Mouse (Mus musculus): Measurements from ENCODE around the gene Trp53i13. TPM values are rescaled to one million over a fixed set of nuclear protein-coding genes. Genes with fewer than 3 reads are reported as not detected.

Trp53i13 gene
- polyA plus RNA-seq, 1 experiment, result not detected

GRCm38 (mm10) chr11:77494782-77495181 is 21.0 kb downstream of the Trp53i13 start:
- Histone ChIP-seq H3K4me1 (ENCODE audit: control insufficient read depth, insufficient read depth, low read length) (peaks cover 52% of the 10 kb centered on the region), H3K4me3 (ENCODE audit: insufficient read depth, low read depth, low read length) (no peak overlapping the region), H3K27ac (ENCODE audit: insufficient read depth, low read depth, low read length) (no peak overlapping the region)
- TF ChIP-seq CTCF (IDR thresholded peaks at IDR 0.05; ENCODE audit: insufficient read depth, low read depth, low read length), result no peak
- TF ChIP-seq POLR2A (IDR thresholded peaks at IDR 0.05; ENCODE audit: insufficient read depth, low read depth, low read length), result no peak
- 70% methylated on average over 6 of the region's 6 CpGs for WGBS

GRCm38 (mm10) chr11:77494344-77494676 is 21.5 kb downstream of the Trp53i13 start:
- WGBS, result 17% methylated on average over 4 of the region's 4 CpGs
- peaks cover 52% of the 10 kb centered on the region for H3K4me1 ChIP-seq (ENCODE audit: control insufficient read depth, insufficient read depth, low read length)
- H3K27ac ChIP-seq (ENCODE audit: insufficient read depth, low read depth, low read length), result peak overlapping the region; percentile 27; the same call in 1 of the 2 replicates
- TF ChIP-seq CTCF (IDR thresholded peaks at IDR 0.05; ENCODE audit: insufficient read depth, low read depth, low read length) (no peak), POLR2A (IDR thresholded peaks at IDR 0.05; ENCODE audit: insufficient read depth, low read depth, low read length) (no peak)
- H3K4me3 ChIP-seq (ENCODE audit: insufficient read depth, low read depth, low read length), result peak overlapping the region; percentile 89

GRCm38 (mm10) chr11:77493512-77494343 is 22.1 kb downstream of the Trp53i13 start, which contains the start of gene Git1:
Git1 (plus strand) TSS chr11:77493562.
- Histone ChIP-seq H3K4me3 (ENCODE audit: insufficient read depth, low read depth, low read length) (peak within 1 kb of the TSS; percentile 89), H3K4me1 (ENCODE audit: control insufficient read depth, insufficient read depth, low read length) (peaks cover 52% of the 10 kb centered on the region), H3K27ac (ENCODE audit: insufficient read depth, low read depth, low read length) (peak within 1 kb of the TSS; percentile 96)
- TF ChIP-seq CTCF (IDR thresholded peaks at IDR 0.05; ENCODE audit: insufficient read depth, low read depth, low read length), result no peak
- TF ChIP-seq POLR2A (IDR thresholded peaks at IDR 0.05; ENCODE audit: insufficient read depth, low read depth, low read length), result no peak
- 2% methylated on average over 71 of the region's 74 CpGs for WGBS

- peak overlapping the region; percentile 89 for H3K4me3 ChIP-seq (ENCODE audit: insufficient read depth, low read depth, low read length)
- TF ChIP-seq CTCF (IDR thresholded peaks at IDR 0.05; ENCODE audit: insufficient read depth, low read depth, low read length), result peak; percentile 26; the same call in 1 of the 2 replicates
- TF ChIP-seq POLR2A (IDR thresholded peaks at IDR 0.05; ENCODE audit: insufficient read depth, low read depth, low read length), result peak; percentile 77
- H3K4me1 ChIP-seq (ENCODE audit: control insufficient read depth, insufficient read depth, low read length), result peaks cover 53% of the 10 kb centered on the region
- H3K27ac ChIP-seq (ENCODE audit: insufficient read depth, low read depth, low read length), result peak overlapping the region; percentile 96
- WGBS, result 2% methylated on average over 32 of the region's 32 CpGs
Measured at GRCm38 (mm10) chr11:77492911-77493332, 22.9 kb downstream of the Trp53i13 start.

- TF ChIP-seq CTCF (IDR thresholded peaks at IDR 0.05; ENCODE audit: insufficient read depth, low read depth, low read length) (no peak), POLR2A (IDR thresholded peaks at IDR 0.05; ENCODE audit: insufficient read depth, low read depth, low read length) (no peak)
- peak overlapping the region; percentile 89 for H3K4me3 ChIP-seq (ENCODE audit: insufficient read depth, low read depth, low read length)
- WGBS, result under 1% methylated on average over 18 of the region's 18 CpGs
- peak overlapping the region; percentile 96 for H3K27ac ChIP-seq (ENCODE audit: insufficient read depth, low read depth, low read length)
- H3K4me1 ChIP-seq (ENCODE audit: control insufficient read depth, insufficient read depth, low read length), result peaks cover 50% of the 10 kb centered on the region
Measured at GRCm38 (mm10) chr11:77492311-77492871, 23.4 kb downstream of the Trp53i13 start.

GRCm38 (mm10) chr11:77491502-77492291 is 24.1 kb downstream of the Trp53i13 start:
- H3K4me3 ChIP-seq (ENCODE audit: insufficient read depth, low read depth, low read length), result peak overlapping the region; percentile 89
- H3K27ac ChIP-seq (ENCODE audit: insufficient read depth, low read depth, low read length), result peak overlapping the region; percentile 91
- TF ChIP-seq POLR2A (IDR thresholded peaks at IDR 0.05; ENCODE audit: insufficient read depth, low read depth, low read length) (no peak), CTCF (IDR thresholded peaks at IDR 0.05; ENCODE audit: insufficient read depth, low read depth, low read length) (no peak)
- under 1% methylated on average over 23 of the region's 23 CpGs for WGBS
- H3K4me1 ChIP-seq (ENCODE audit: control insufficient read depth, insufficient read depth, low read length), result peaks cover 50% of the 10 kb centered on the region

- Histone ChIP-seq H3K4me1 (ENCODE audit: control insufficient read depth, insufficient read depth, low read length) (peaks cover 52% of the 10 kb centered on the region), H3K27ac (ENCODE audit: insufficient read depth, low read depth, low read length) (peak overlapping the region; percentile 91), H3K4me3 (ENCODE audit: insufficient read depth, low read depth, low read length) (peak overlapping the region; percentile 89)
- TF ChIP-seq CTCF (IDR thresholded peaks at IDR 0.05; ENCODE audit: insufficient read depth, low read depth, low read length), result peak; percentile 96
- TF ChIP-seq POLR2A (IDR thresholded peaks at IDR 0.05; ENCODE audit: insufficient read depth, low read depth, low read length), result no peak
- WGBS, result 1% methylated on average over 13 of the region's 13 CpGs
Measured at GRCm38 (mm10) chr11:77491123-77491501, 24.7 kb downstream of the Trp53i13 start.

GRCm38 (mm10) chr11:77490451-77490850 is 25.3 kb downstream of the Trp53i13 start:
- Histone ChIP-seq H3K27ac (ENCODE audit: insufficient read depth, low read depth, low read length) (peak overlapping the region; percentile 74; the same call in 1 of the 2 replicates), H3K4me1 (ENCODE audit: control insufficient read depth, insufficient read depth, low read length) (peaks cover 56% of the 10 kb centered on the region), H3K4me3 (ENCODE audit: insufficient read depth, low read depth, low read length) (no peak overlapping the region)
- WGBS, result 47% methylated on average over 6 of the region's 6 CpGs
- TF ChIP-seq POLR2A (IDR thresholded peaks at IDR 0.05; ENCODE audit: insufficient read depth, low read depth, low read length) (no peak), CTCF (IDR thresholded peaks at IDR 0.05; ENCODE audit: insufficient read depth, low read depth, low read length) (no peak)
